Mouse (Mus musculus): ENCODE results near the gene 2900026A02Rik.
"Not testable (repeated sequence)": the region's sequence is repeated elsewhere in the genome, so short reads cannot be mapped to it uniquely, and the experiment has no call there.

Gene 2900026A02Rik

DNA sequence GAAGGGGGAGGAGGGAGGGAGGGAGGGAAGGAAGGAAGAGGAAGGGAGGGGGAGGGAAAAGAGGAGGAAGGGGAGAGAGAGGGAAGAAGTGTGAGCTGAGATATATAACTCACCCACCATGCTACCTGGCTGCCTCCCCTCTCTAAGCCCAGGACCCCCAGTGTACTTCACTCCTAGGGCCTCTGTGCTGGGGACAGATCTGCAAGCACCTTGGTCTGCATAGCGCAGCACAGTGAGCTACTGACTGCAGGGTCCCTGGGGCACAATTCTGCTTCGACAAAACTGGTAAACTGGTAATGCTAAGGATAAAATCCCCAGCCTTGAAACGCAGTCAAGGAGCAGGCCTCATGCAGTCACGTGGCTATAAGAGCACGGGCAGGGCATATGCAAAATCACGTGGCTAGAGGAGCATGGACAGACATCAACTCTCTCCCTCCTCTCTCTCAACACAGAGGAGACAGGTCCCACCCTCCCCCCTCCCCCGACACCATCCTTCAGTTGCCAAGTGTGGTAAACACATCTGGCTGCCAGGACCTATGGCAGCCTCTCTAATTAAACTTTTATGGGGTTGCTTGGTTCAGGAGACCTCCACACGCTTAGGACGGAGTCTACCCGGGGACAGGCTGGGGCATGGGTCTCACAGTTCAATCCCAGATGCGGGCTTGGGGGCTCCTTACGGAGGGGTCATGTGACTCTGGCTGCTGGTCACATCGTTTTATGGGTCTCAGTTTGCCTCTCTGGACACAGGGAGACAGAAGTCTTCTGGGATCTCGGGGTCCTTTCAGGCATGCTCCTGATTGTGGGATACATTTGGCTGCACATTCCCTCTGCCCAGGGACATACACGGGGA, 100.1 kb downstream of the 2900026A02Rik start:
- DNase-seq (ENCODE audit: low spot score), result no peak

- DNase-seq (ENCODE audit: low spot score), result no peak
These were observed 101.1 kb downstream of the 2900026A02Rik start for GRCm38 (mm10) chr5:113119861-113120465.

DNA sequence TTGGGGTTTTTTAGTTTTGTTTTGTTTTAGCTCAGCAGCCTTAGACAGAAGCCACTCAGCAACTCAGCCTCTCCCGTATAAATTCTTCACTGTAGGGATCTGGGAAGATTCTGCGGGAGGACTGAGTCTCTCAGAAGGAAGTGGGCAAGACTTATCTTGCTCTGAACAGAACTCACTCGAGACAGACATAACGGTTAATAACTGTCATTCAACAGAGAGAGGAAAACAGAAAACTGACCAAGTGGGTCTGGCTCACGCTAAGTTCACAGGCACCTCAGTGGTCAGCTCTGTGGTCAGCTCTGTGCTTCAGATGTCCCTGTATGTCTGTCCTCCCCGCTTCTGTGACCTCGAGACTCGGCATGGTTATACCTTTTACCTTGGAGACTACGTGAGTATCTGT, 101.7 kb downstream of the 2900026A02Rik start:
- DNase-seq (ENCODE audit: low spot score), result no peak

- no peak for DNase-seq (ENCODE audit: low spot score)
These were observed 102.3 kb downstream of the 2900026A02Rik start for GRCm38 (mm10) chr5:113118695-113119094.

- DNase-seq (ENCODE audit: low spot score), result no peak
These were observed 103.7 kb downstream of the 2900026A02Rik start for GRCm38 (mm10) chr5:113117361-113117760.

DNA sequence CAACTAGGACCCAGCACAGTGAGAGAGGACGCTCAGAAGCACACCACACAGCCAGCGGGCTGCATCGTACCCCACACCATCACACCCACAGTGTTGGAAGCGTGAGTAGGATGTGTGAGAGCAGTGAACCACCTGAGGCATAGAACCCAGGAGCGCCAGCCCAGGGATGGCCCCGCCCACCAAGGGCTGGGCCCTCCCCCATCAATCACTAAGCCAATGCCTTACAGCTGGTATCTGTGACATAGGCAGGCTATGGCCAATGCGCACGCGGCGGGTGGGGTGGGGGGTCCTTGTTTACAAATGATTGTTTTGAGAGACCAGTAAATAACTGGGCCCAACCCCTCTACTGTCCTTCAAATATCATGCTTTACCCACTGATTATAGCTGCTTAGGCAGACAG, 105.1 kb downstream of the 2900026A02Rik start:
- no peak for DNase-seq (ENCODE audit: low spot score)

DNA sequence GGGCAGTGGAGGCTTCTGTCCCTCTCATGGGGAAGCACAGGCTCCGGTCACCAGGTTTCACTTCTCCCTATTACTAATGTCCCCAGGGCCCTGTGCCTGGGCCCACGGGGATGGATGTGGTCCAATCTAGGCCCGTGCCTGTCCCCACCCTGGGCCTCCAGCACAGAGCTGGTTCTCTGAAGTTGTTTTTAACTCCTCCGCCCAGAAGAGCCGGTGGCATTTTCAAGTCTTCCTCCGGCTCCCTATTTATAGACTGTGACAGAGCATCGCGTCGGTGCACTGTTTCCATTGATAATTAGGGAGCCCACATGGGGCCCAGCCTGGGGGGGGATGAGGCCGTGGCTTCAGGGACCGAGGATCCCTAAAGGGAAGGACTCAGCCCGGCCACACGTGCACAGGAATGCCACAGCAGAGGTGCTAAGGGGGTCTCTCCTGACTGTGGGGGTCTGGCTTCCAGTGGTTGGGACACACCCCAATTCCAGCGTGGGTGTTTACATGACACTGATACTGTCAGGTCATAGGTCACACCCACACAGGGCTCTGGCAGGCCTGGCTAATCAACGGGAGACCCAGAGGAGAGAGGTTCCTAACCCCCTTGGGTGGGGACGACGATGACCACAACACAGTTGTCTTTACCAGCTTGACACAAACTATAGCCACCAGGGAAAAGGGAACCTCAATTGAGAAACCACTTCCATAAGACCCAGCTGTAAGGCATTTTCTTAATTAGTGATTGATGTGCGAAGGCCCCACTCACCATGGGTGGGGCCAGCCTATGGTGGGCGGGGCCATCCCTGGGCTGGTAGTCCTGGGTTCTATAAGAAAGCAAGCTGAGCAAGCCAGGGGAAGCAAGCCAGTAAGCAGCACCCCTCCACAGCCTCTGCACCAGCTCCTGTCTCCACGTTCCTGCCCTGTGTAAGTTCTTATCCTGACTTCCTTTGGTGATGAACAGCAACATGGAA, 106.5 kb downstream of the 2900026A02Rik start:
- no peak for DNase-seq (ENCODE audit: low spot score)

- no peak for DNase-seq (ENCODE audit: low spot score)
These were observed 107.9 kb downstream of the 2900026A02Rik start for GRCm38 (mm10) chr5:113113120-113113519.

- DNase-seq (ENCODE audit: low spot score), result no peak
These were observed 109.7 kb downstream of the 2900026A02Rik start for GRCm38 (mm10) chr5:113111336-113111735.

DNA sequence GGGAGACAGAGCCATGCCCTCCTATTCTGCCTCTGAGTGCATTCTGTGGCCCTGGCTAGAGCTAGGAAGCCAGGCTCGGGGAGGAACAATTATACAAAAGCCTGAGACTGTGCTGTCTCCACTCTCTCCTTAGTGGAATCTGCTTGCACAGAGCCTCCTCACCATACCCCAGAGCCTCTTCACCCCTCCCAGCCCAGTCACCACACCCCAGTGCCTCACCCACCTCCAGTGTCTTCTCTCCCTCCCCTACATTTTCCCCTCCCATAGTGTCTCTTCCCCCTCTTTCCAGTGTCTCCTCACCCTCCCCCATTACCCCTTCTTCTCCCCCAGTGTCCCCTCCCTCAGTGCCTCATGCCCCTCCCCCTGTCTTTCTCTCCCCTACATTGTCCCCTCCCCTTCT, 110.1 kb downstream of the 2900026A02Rik start:
- DNase-seq (ENCODE audit: low spot score), result no peak

GRCm38 (mm10) chr5:113109651-113110050, 111.4 kb downstream of the 2900026A02Rik start:
- not testable (repeated sequence) for DNase-seq (ENCODE audit: low spot score)

DNA sequence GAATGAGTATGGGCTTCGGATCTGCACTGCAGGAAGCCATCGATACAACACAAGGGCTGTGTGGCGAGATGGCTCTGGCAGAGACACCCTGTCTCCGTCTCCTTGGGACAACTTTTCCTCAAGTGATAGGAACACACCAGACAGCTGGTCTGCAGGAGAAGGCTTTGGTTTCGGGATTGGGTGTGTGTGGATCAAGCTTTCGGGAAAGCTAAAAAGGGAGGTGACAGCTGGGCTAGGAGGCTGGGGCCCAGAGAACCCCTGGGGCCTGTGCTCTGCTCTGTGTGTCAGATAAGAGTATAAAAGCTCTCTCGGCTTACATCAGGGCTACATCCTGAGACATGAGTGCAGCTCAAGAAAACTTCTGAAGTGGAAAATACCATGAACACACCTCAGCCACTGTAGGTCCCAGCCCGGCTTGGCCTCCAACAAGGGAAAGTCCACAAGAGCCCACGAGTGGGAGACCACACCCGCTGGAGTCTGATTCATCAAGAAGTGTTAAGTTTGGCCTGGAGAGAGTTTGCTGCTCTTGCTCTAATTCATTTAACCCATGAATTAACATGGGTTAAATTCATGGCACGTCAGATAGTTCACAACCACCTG, 112.8 kb downstream of the 2900026A02Rik start:
- DNase-seq (ENCODE audit: low spot score), result no peak

DNA sequence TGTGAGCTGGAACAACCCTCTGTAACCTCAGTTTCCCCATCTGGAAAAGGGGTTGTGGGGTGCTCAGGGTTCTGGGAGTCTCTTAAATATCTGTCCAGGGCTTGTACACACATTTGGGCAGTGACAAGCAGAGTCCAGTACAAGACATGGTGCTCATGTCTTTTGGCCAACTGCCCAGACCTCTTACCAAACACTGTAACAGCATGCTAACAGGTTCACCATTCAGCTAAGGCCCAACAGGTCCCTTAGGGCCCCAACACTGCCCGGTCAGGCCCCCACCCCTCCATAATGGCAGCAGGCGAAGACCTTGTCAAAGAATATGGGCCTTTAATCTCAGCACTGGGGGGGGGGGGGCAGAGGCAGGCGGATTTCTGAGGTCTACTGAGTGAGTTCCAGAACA, 113.3 kb downstream of the 2900026A02Rik start:
- DNase-seq (ENCODE audit: low spot score), result no peak

- DNase-seq (ENCODE audit: low spot score), result no peak
These were observed 114.4 kb downstream of the 2900026A02Rik start for GRCm38 (mm10) chr5:113106594-113106993.

GRCm38 (mm10) chr5:113105481-113105880, 115.6 kb downstream of the 2900026A02Rik start:
- no peak for DNase-seq (ENCODE audit: low spot score)

GRCm38 (mm10) chr5:113105035-113105434, 116.0 kb downstream of the 2900026A02Rik start:
- DNase-seq (ENCODE audit: low spot score), result no peak

- no peak for DNase-seq (ENCODE audit: low spot score)
These were observed 118.6 kb downstream of the 2900026A02Rik start for GRCm38 (mm10) chr5:113102455-113102854.

GRCm38 (mm10) chr5:113101457-113101856, 119.6 kb downstream of the 2900026A02Rik start:
- DNase-seq (ENCODE audit: low spot score), result no peak

- DNase-seq (ENCODE audit: low spot score), result no peak
These were observed 120.6 kb downstream of the 2900026A02Rik start for GRCm38 (mm10) chr5:113100422-113100821.

DNA sequence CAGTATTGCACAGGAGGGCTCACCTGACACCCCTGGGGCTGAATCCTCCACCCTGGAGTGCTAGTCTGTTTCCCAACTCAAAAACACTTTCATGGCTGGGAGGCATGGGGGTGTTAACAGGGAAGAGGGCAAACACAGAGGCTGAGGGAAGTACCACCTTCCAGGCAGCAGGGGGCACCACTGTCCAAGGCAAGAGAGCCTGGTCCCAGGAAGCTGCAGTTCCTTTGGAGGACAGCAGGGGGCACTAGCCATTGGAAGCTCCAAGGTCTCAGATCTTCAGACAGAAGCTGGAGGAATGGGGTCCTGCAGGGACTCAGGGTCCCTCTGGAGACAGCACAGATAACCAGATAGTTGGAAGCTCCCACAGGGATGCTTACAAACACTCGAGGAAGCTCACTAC, 121.5 kb downstream of the 2900026A02Rik start:
- DNase-seq (ENCODE audit: low spot score), result peak; percentile 97

- no peak for DNase-seq (ENCODE audit: low spot score)
These were observed 123.5 kb downstream of the 2900026A02Rik start for GRCm38 (mm10) chr5:113097551-113097950.

- no peak for DNase-seq (ENCODE audit: low spot score)
These were observed 125.6 kb downstream of the 2900026A02Rik start for GRCm38 (mm10) chr5:113095456-113095855.

Data from testis, postnatal 10 days (tissue).